Mouse (Mus musculus): ENCODE measurements around the gene Mroh3. TPM values are rescaled to one million over a fixed set of nuclear protein-coding genes. Genes with fewer than 3 reads are reported as not detected.

Mroh3 gene
- total RNA-seq, 1 experiment: 0.22 TPM

- no peak for DNase-seq (ENCODE audit: low read depth, low spot score)
- peaks cover 35% of the 10 kb centered on the region for H3K36me3 ChIP-seq (ENCODE audit: control insufficient read depth, insufficient read depth, low read length, poor library complexity, severe bottlenecking)
- H3K4me3 ChIP-seq (ENCODE audit: insufficient read depth in 1 of 2, low read depth in 1 of 2, low read length in 2 of 2, poor library complexity in 1 of 2, severe bottlenecking in 1 of 2): no peak overlapping the region
Measured at GRCm38 (mm10) chr1:136220037-136220871, 7.6 kb upstream of the Mroh3 start.

GRCm38 (mm10) chr1:136214304-136214703 lies 1.7 kb upstream of the Mroh3 start:
- no peak overlapping the region for H3K4me3 ChIP-seq (ENCODE audit: insufficient read depth in 1 of 2, low read depth in 1 of 2, low read length in 2 of 2, poor library complexity in 1 of 2, severe bottlenecking in 1 of 2)
- H3K4me1 ChIP-seq (ENCODE audit: control insufficient read depth in 2 of 2, insufficient read depth in 2 of 2, low read length in 2 of 2, poor library complexity in 1 of 2): peaks cover 0 to 6% of the 10 kb centered on the region in 2 experiments; a peak in 1 of 4 replicates
- H3K9me3 ChIP-seq (ENCODE audit: control insufficient read depth, insufficient read depth, low read depth, low read length): no peaks in the 10 kb centered on the region
- in situ Hi-C loops (cut with MboI; ENCODE audit: low sequenced_read_pairs in 2 of 2, unreplicated experiment in 2 of 2): no loop called here
- H3K9ac ChIP-seq (ENCODE audit: insufficient read depth, low read depth, low read length, poor library complexity, severe bottlenecking): no peak overlapping the region
- H3K36me3 ChIP-seq (ENCODE audit: control insufficient read depth, insufficient read depth, low read length, poor library complexity, severe bottlenecking): peaks cover 13% of the 10 kb centered on the region
- H3K27ac ChIP-seq (ENCODE audit: insufficient read depth, low read depth, low read length, poor library complexity, severe bottlenecking): no peak overlapping the region
- no peak for TF ChIP-seq MAFK (IDR thresholded peaks at IDR 0.05; ENCODE audit: insufficient read depth, low read depth, low read length)
- no peak for TF ChIP-seq HCFC1 (IDR thresholded peaks at IDR 0.05; ENCODE audit: borderline replicate concordance, insufficient read depth, low read length)
- TF ChIP-seq CHD2 (IDR thresholded peaks at IDR 0.05; ENCODE audit: low read depth, low read length): no peak
- no peak for TF ChIP-seq ZNF384 (IDR thresholded peaks at IDR 0.05; ENCODE audit: low read depth, low read length)
- DNase-seq (ENCODE audit: low read depth, low spot score): no peak

More at GRCm38 (mm10) chr1:136220037-136220871, 7.6 kb upstream of the Mroh3 start:
- H3K9ac ChIP-seq (ENCODE audit: insufficient read depth, low read depth, low read length, poor library complexity, severe bottlenecking): no peak overlapping the region
- TF ChIP-seq ZC3H11A (IDR thresholded peaks at IDR 0.05; ENCODE audit: borderline replicate concordance, low read depth, low read length) (no peak), MAFK (IDR thresholded peaks at IDR 0.05; ENCODE audit: insufficient read depth, low read depth, low read length) (no peak), ZNF384 (IDR thresholded peaks at IDR 0.05; ENCODE audit: low read depth, low read length) (no peak), HCFC1 (IDR thresholded peaks at IDR 0.05; ENCODE audit: borderline replicate concordance, insufficient read depth, low read length) (no peak), CHD2 (IDR thresholded peaks at IDR 0.05; ENCODE audit: low read depth, low read length) (no peak)
- H3K4me1 ChIP-seq (ENCODE audit: control insufficient read depth in 2 of 2, insufficient read depth in 2 of 2, low read length in 2 of 2, poor library complexity in 1 of 2): peaks cover 0 to 6% of the 10 kb centered on the region in 2 experiments; a peak in 1 of 4 replicates
- no peak overlapping the region for H3K27ac ChIP-seq (ENCODE audit: insufficient read depth, low read depth, low read length, poor library complexity, severe bottlenecking)
- no peaks in the 10 kb centered on the region for H3K9me3 ChIP-seq (ENCODE audit: control insufficient read depth, insufficient read depth, low read depth, low read length)
- in situ Hi-C loops (cut with MboI; ENCODE audit: low sequenced_read_pairs in 2 of 2, unreplicated experiment in 2 of 2): no loop called here

DNA sequence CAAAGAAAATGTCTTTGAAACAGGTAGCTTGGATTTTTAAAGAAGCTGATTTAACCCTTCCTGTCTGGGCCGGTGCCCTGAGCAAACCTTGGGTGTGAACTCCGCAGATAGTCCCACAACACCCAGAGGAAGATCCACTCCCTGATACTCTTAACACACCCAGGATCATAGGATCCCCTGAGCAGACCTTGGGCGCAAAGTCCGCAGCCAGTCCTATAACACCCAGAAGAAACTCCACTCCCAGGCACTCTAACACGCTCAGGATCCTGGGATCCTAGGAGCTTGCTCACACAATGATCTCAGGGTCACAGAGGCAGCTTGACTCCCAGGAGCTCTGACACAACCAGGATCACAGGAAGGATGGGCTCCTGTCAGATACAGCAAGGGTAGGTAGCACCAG lies 22.6 kb downstream of the Mroh3 start:
- TF ChIP-seq ZC3H11A (IDR thresholded peaks at IDR 0.05; ENCODE audit: borderline replicate concordance, low read depth, low read length) (no peak), HCFC1 (IDR thresholded peaks at IDR 0.05; ENCODE audit: borderline replicate concordance, insufficient read depth, low read length) (no peak), ZNF384 (IDR thresholded peaks at IDR 0.05; ENCODE audit: low read depth, low read length) (no peak), CHD2 (IDR thresholded peaks at IDR 0.05; ENCODE audit: low read depth, low read length) (no peak), MAFK (IDR thresholded peaks at IDR 0.05; ENCODE audit: insufficient read depth, low read depth, low read length) (no peak)
- DNase-seq (ENCODE audit: low read depth, low spot score): no peak
- no peak overlapping the region for H3K9ac ChIP-seq (ENCODE audit: insufficient read depth, low read depth, low read length, poor library complexity, severe bottlenecking)
- H3K36me3 ChIP-seq (ENCODE audit: control insufficient read depth, insufficient read depth, low read length, poor library complexity, severe bottlenecking): no peaks in the 10 kb centered on the region
- H3K4me3 ChIP-seq (ENCODE audit: insufficient read depth in 1 of 2, low read depth in 1 of 2, low read length in 2 of 2, poor library complexity in 1 of 2, severe bottlenecking in 1 of 2): no peak overlapping the region
- no peaks in the 10 kb centered on the region for H3K9me3 ChIP-seq (ENCODE audit: control insufficient read depth, insufficient read depth, low read depth, low read length)
- no peaks in the 10 kb centered on the region for H3K4me1 ChIP-seq (ENCODE audit: control insufficient read depth in 2 of 2, insufficient read depth in 2 of 2, low read length in 2 of 2, poor library complexity in 1 of 2)
- H3K27ac ChIP-seq (ENCODE audit: insufficient read depth, low read depth, low read length, poor library complexity, severe bottlenecking): no peak overlapping the region
- in situ Hi-C loops (cut with MboI; ENCODE audit: low sequenced_read_pairs in 2 of 2, unreplicated experiment in 2 of 2): no loop called here

DNA sequence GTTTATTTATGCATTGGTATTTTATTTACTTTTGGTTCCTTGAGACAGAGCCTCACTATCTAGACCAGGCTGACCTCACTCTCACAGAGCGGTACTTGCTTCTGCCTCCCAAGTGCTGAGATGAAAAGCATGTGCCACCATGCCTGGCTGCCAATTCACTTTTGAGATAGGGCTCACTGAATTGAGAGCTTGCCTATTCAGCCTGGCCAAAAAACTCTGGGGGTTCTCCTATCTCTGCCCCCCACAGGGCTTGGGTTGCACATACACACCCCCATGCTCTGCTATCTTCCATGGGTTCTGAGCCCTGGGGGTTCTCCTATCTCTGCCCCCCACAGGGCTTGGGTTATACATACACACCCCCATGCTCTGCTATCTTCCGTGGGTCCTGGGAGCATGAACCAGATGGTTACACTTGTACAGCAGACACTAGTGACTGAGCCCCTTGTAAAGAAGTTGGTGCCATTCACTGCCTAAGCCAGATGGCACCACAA lies 33.1 kb downstream of the Mroh3 start:
- Histone ChIP-seq H3K9me3 (ENCODE audit: control insufficient read depth, insufficient read depth, low read depth, low read length) (no peaks in the 10 kb centered on the region), H3K27ac (ENCODE audit: insufficient read depth, low read depth, low read length, poor library complexity, severe bottlenecking) (no peak overlapping the region), H3K4me1 (ENCODE audit: control insufficient read depth in 2 of 2, insufficient read depth in 2 of 2, low read length in 2 of 2, poor library complexity in 1 of 2) (peaks cover 2 to 11% of the 10 kb centered on the region in 2 experiments; a peak in 2 of 4 replicates), H3K4me3 (ENCODE audit: insufficient read depth in 1 of 2, low read depth in 1 of 2, low read length in 2 of 2, poor library complexity in 1 of 2, severe bottlenecking in 1 of 2) (no peak overlapping the region), H3K9ac (ENCODE audit: insufficient read depth, low read depth, low read length, poor library complexity, severe bottlenecking) (no peak overlapping the region), H3K36me3 (ENCODE audit: control insufficient read depth, insufficient read depth, low read length, poor library complexity, severe bottlenecking) (no peaks in the 10 kb centered on the region)
- no peak for TF ChIP-seq ZC3H11A (IDR thresholded peaks at IDR 0.05; ENCODE audit: borderline replicate concordance, low read depth, low read length)
- in situ Hi-C loops (cut with MboI; ENCODE audit: low sequenced_read_pairs in 2 of 2, unreplicated experiment in 2 of 2): no loop called here
- no peak for DNase-seq (ENCODE audit: low read depth, low spot score)
